Mouse (Mus musculus) embryonic stem cell, embryonic (primary cell): ENCODE results near the gene Acp1.

Experiments used
- CTCF ChIA-PET, 4 experiments: fragments of 300-600 bp in 2 of 4; fragments of 350-600 bp in 2 of 4; sonication (Branson Sonifier 250); formaldehyde crosslinking; loops; one replicate each; lab custom pipeline; 2022; ENCODE audit warnings: inconsistent platforms in 2 of 4; lab: Charles Lee
- POLR2A ChIA-PET, 4 experiments: fragments of 300-600 bp in 2 of 4; fragments of 350-600 bp in 2 of 4; sonication (Branson Sonifier 250); formaldehyde crosslinking; loops; one replicate each; lab custom pipeline; 2022; ENCODE audit warnings: antibody characterized with exemption in 4 of 4, inconsistent platforms in 1 of 4; lab: Charles Lee

Acp1 gene

GRCm38 (mm10) chr12:30884622-30885230 is 26.7 kb downstream of the Acp1 start:
- POLR2A ChIA-PET: interaction anchor here in 2 of 4 experiments (1.5 to 2.4 kb wide), 4 partner anchors 12 to 45 kb away, joined by 3 to 10 read pairs (median 6); partner anchors contain the start of genes Acp1 (in 2 of the 2) and Sh3yl1 (in 2 of the 2)
- CTCF ChIA-PET: no interaction called here

DNA sequence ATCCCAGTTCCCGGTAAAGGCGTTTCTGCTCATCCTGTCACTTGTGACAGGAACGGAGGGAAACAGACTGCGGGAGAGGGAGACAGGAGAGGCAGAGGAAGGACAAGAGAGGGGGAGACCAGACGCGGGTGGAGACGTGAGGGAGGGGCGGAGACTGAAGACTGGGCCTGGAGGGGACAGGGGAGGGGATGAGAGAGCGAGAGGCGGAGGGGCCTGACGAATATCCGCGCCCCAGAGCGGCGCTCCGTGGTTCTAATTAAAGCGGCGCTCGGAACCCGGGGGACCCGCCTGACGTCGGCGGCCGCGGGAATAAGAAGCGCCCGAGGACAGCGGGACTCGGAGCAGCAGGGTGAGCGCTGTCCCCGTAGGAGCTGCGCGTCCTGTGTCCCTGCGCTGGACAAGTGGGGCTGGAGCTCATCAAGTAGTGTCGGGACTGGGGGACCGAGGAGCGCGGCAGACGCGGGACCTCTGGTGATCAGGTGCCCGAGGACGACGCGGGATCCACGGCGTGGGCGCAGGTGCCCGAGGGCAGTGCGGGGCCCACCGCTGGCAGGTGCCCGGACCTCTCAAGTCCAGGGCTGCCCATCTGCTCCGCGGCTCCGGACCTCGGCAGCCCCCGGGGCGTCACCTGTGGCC is 27.3 kb downstream of the Acp1 start, which contains the start of gene Alkal2:
Alkal2 (plus strand) TSS at position 337 of the 636 bp plus-strand sequence.
- CTCF ChIA-PET: interaction anchor here in 1 of 4 experiments (1.0 kb wide), 1 partner anchor 29 kb away, joined by 3 read pairs; no protein-coding TSS in a partner anchor
- POLR2A ChIA-PET: interaction anchor here in 2 of 4 experiments (0.6 to 2.4 kb wide), 5 partner anchors 13 to 770 kb away, joined by 3 to 10 read pairs (median 5); partner anchors contain the start of genes Acp1 (in 2 of the 2) and Sh3yl1 (in 2 of the 2)

- CTCF ChIA-PET: interaction anchor here in 2 of 4 experiments (0.7 to 1.0 kb wide), 2 partner anchors 28 to 514 kb away, joined by 3 to 4 read pairs; no protein-coding TSS in a partner anchor
- POLR2A ChIA-PET: interaction anchor here in 2 of 4 experiments (0.6 to 2.4 kb wide), 4 partner anchors 28 to 770 kb away, joined by 3 to 10 read pairs (median 6); partner anchors contain the start of genes Acp1 (in 2 of the 2) and Sh3yl1 (in 2 of the 2)
Observed at GRCm38 (mm10) chr12:30883592-30883985, 27.8 kb downstream of the Acp1 start.

GRCm38 (mm10) chr12:30879447-30879846 is 31.9 kb downstream of the Acp1 start:
- POLR2A ChIA-PET: no interaction called here
- CTCF ChIA-PET: no interaction called here

GRCm38 (mm10) chr12:30865781-30866180 is 45.6 kb downstream of the Acp1 start:
- POLR2A ChIA-PET: no interaction called here
- CTCF ChIA-PET: no interaction called here

GRCm38 (mm10) chr12:30864347-30864746 is 47.0 kb downstream of the Acp1 start:
- CTCF ChIA-PET: no interaction called here

DNA sequence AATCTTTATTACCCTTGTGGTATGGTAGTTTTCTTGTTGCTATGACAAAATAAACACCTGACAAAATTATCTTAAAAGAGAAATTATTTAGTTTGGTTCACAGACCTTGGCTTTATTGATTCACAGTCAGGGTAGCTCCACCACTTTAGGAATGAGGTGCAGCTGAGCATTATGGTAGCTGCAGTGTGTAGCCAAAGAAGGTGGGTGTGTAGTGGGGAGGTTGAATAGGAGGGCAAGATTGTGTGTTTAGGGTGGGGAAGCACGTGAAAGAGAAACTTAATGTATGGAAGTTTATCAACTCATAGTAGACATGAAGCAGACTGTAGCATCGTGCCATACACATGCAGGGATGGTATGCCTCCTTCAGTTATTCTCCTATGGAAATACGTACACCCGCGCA is 55.2 kb downstream of the Acp1 start:
- CTCF ChIA-PET: no interaction called here
- POLR2A ChIA-PET: no interaction called here

More at GRCm38 (mm10) chr12:30864347-30864746, 47.0 kb downstream of the Acp1 start:
- POLR2A ChIA-PET: no interaction called here

DNA sequence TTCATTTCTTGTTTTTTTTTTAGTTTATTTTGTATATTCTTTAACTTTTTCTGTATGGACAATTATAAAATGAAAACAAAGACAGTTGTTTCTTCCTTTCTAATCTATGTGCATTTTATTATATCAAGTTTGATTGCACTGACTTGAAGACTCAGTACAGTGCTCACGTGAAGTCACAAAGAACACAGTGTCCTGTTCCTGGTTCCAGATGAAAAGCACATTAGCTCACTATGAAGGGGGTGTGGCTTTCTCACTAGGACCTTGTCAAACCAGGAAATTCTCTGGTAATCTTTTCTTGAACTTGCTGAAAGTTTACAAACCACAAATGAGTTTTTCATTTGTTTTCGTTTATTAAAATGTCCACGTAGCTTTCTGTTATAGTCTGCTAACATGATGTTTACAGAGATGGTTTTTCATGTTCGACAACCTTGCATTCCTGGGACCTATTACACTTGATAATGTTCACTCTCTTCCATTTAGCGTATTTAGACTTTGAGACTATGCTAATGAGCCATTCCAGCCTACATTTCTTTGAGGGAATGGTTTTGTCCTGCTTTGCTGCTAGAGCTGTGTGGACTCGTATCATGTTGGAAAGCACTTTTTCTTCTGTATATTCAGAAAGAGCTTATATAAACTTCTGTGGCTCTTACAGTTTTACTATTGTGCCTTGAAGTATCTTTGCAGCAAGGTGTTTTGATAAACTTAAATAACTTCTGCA is 55.8 kb downstream of the Acp1 start:
- ChIA-PET POLR2A (no interaction called here), CTCF (interaction anchor here in 1 of 4 experiments (0.8 kb wide), 1 partner anchor 28 kb away, joined by 3 read pairs; no protein-coding TSS in a partner anchor)

- ChIA-PET CTCF (no interaction called here), POLR2A (no interaction called here)
Observed at GRCm38 (mm10) chr12:30851871-30852270, 59.5 kb downstream of the Acp1 start.

DNA sequence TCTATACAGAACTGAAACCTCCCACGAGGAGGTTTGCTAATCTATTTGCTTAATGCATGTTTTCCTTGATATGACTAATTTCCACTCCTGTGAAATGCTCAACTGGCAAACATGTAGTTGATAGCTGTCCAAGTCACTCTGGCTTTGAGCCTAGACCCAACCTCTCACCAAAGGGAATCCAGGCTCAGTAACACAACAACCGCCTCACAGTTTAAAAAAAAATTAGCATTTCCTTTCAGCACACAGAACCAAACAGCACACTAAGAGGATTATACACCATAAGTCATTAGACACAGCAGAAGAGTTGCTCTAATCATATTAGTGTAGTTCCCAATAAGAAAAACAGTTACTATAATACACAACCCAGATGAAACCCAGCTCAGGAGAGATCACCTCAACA is 60.5 kb downstream of the Acp1 start:
- CTCF ChIA-PET: no interaction called here
- POLR2A ChIA-PET: no interaction called here

- CTCF ChIA-PET: no interaction called here
- POLR2A ChIA-PET: no interaction called here
Observed at GRCm38 (mm10) chr12:30848521-30848920, 62.9 kb downstream of the Acp1 start.
